Mouse (Mus musculus) forebrain, embryonic 12.5 days (tissue): ENCODE measurements around the gene Caprin2. TPM values are rescaled to one million over a fixed set of nuclear protein-coding genes. Genes with fewer than 3 reads are reported as not detected.
"Not testable (repeated sequence)": the region's sequence is repeated elsewhere in the genome, so short reads cannot be mapped to it uniquely, and the experiment has no call there.

ENCODE experiments used
- ATAC-seq: fragments of 200-750 bp; cut with Nextera tagmentation; 2 replicates; pipeline ENCODE4 v1.8.0; 2017; ENCODE audit warnings: moderate TSS enrichment; ENCODE audit not compliant: low FRiP score
- H3K27ac ChIP-seq: fragments of 300-500 bp; sonication (generic); 2 replicates; pipeline ENCODE4 v1.5.1; 2016; ENCODE audit warnings: mild to moderate bottlenecking
- H3K27me3 ChIP-seq: fragments of 300-500 bp; sonication (generic); 2 replicates; pipeline ENCODE4 v1.6.1; 2016; ENCODE audit warnings: mild to moderate bottlenecking
- H3K36me3 ChIP-seq: fragments of 300-500 bp; sonication (generic); replicated peaks from 2 replicates; pipeline ENCODE4 v1.6.1; 2016; ENCODE audit warnings: mild to moderate bottlenecking
- H3K4me1 ChIP-seq: fragments of 300-500 bp; sonication (generic); 2 replicates; pipeline ENCODE4 v1.6.1; 2016
- H3K4me2 ChIP-seq: fragments of 300-500 bp; sonication (generic); 2 replicates; pipeline ENCODE4 v1.6.1; 2016; ENCODE audit warnings: mild to moderate bottlenecking, moderate library complexity
- H3K4me3 ChIP-seq: fragments of 300-500 bp; sonication (generic); replicated peaks from 2 replicates; pipeline ENCODE4 v1.5.1; 2016; ENCODE audit warnings: mild to moderate bottlenecking
- H3K9ac ChIP-seq: fragments of 300-500 bp; sonication (generic); 2 replicates; pipeline ENCODE4 v1.6.1; 2016; ENCODE audit warnings: mild to moderate bottlenecking
- H3K9me3 ChIP-seq: fragments of 300-500 bp; sonication (generic); 2 replicates; pipeline ENCODE4 v1.6.1; 2016
- WGBS: fragments of 180-500 bp; shearing (Covaris S2); methylation state at CpG from one replicate; pipeline ENCODE4 v1.1.7; 2016; 5-methylcytosine and 5-hydroxymethylcytosine counted together
- polyA plus RNA-seq: library from polyadenylated mRNA; unstranded; fragments of >200 nt; fragmentation: Nextera tagmentation; extraction: Ambion mirVana; gene quantifications from 2 replicates; pipeline ENCODE4 v1.2.1, GENCODE M21; 2016

Caprin2 gene
- polyA plus RNA-seq, 1 experiment from 2014 or later = 22.4 TPM

DNA sequence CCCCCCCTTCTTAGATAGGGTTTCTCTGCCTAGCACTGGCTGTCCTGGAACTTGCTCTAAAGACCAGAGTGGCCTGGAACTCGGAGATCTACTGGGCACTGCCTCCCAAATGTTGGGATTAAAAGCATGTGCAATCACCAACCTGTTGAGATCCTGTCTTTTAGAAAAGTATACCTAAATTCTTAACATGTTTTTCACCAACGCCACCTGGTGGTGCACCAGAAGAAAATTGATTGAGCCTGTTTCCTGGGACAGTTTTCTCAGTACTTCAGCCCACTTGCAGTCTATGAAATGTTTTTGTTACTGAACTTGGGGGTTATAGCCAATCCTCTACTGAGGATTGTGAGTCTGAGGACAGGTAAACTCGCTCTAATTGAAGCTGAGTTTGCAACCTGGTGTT lies 20.8 kb upstream of the Caprin2 start:
- H3K27ac ChIP-seq = no peak overlapping the region
- 40% methylated on average over 3 of the region's 3 CpGs for WGBS
- no peak for ATAC-seq
- no peaks in the 10 kb centered on the region for H3K4me1 ChIP-seq
- no peak overlapping the region for H3K9ac ChIP-seq
- no peaks in the 10 kb centered on the region for H3K9me3 ChIP-seq
- H3K36me3 ChIP-seq = peaks cover 16% of the 10 kb centered on the region
- no peaks in the 10 kb centered on the region for H3K27me3 ChIP-seq
- no peak overlapping the region for H3K4me3 ChIP-seq
- H3K4me2 ChIP-seq = no peak overlapping the region

DNA sequence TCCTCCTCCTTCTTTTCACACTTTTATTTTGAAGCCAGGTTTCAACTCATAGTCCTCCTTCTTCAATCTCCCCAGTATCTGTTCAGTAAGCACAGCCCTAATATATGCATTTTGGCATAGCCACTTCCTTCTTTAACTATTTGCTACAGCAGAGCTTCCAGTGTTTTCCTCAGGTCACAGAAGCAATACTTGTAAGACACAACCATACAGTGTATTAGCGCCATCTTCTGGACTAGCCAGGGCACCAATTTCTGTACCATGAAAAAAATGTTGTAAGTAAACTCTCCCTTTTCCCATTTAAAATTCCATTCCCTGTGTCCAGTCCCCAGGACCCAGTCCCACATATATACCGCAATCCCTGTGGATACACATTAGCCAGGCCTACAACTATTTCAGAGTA lies 17.9 kb upstream of the Caprin2 start:
- WGBS = 15% methylated on average over 2 of the region's 2 CpGs
- H3K4me1 ChIP-seq = no peaks in the 10 kb centered on the region
- ATAC-seq = peak; percentile 46; the same call in 1 of the 2 replicates
- H3K4me3 ChIP-seq = no peak overlapping the region
- H3K27ac ChIP-seq = no peak overlapping the region
- H3K9me3 ChIP-seq = no peaks in the 10 kb centered on the region
- H3K36me3 ChIP-seq = no peaks in the 10 kb centered on the region; the same call in 1 of the 2 replicates
- no peak overlapping the region for H3K4me2 ChIP-seq
- no peak overlapping the region for H3K9ac ChIP-seq
- H3K27me3 ChIP-seq = no peaks in the 10 kb centered on the region

DNA sequence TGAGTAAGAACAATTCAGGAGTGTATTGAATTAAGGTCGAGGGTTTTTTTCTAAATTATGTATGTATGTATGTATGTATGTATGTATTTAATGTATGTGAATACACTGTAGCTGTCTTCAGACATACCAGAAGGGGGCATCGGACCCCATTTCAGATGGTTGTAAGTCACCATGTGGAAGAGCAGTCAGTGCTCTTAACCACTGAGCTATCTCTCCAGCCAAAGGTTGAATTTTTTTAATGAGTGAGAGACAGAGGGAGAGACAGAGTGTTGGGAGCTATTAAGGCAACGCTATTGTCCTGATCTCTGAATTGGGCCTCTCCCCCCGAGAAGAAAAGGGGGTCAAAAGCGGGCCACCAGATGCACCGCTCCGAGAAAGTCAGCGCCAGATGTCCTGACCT lies 15.9 kb upstream of the Caprin2 start:
- ATAC-seq, H3K27ac ChIP-seq, H3K36me3 ChIP-seq, H3K4me2 ChIP-seq, H3K4me3 ChIP-seq, H3K9ac ChIP-seq, H3K9me3 ChIP-seq, H3K27me3 ChIP-seq, H3K4me1 ChIP-seq: not testable (repeated sequence)
- WGBS = 90% methylated on average over 8 of the region's 8 CpGs

DNA sequence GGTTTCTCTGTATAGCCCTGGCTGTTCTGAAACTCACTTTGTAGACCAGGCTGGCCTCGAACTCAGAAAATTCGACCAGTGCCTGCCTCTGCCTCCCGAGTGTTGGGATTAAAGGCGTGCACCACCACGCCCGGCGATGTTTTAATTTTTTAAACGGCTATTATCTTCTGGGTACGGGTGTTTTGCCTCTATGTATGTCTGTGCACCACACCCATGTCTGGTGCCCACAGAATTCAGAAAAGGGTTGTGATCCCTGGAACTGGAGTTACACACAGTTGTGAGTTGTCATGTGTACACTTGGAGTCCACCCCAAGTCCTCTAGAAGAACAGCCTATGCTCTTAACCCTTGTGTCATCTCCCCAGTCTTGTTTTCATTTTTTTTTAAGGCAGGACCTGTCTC lies 10.9 kb upstream of the Caprin2 start:
- ATAC-seq = no peak

DNA sequence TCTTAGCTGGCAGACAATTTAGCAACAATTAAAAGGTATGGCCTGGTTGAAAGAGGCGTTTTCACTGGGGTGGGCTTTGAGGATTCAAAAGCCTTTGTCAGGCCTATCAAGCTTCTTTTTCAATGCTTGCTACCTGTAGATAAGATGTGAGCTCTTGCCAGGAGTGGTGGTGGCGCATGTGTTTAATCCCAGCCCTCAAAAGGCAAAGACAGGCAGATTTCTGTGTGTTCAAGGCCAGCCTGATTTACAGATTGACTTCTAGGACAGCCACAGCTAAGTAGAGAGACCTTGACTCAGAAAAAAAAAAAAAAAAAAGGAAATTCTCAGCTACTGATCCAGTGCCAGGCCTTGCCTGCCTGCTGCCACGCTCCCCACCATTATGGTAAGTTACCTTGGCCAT lies 6.7 kb upstream of the Caprin2 start:
- no peak overlapping the region for H3K9ac ChIP-seq
- 71% methylated on average over 3 of the region's 3 CpGs for WGBS

More for the DNA sequence above, 10.9 kb upstream of the Caprin2 start:
- Histone ChIP-seq H3K36me3 (no peaks in the 10 kb centered on the region), H3K4me2 (no peak overlapping the region), H3K27me3 (no peaks in the 10 kb centered on the region), H3K4me3 (no peak overlapping the region), H3K4me1 (no peaks in the 10 kb centered on the region), H3K9ac (no peak overlapping the region), H3K27ac (no peak overlapping the region), H3K9me3 (no peaks in the 10 kb centered on the region)
- WGBS = 91% methylated on average over 9 of the region's 9 CpGs

DNA sequence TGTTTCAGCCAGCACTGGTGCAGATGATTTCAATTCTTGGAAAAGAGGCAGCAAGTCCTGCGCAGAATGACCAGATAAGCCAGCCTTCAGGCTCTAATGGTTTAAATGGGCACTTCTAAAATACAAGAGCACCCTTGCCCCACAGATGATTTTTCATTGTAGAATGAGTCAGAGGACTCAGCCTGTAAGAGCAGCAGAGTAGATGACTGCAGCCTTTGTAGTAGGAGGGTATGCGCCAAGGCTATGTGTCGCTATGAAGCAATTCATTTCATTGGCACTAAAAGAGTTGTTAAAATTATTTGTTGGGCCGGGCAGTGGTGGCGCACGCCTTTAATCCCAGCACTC lies 442 bp upstream of the Caprin2 start:
- peak; percentile 40 for ATAC-seq

More for the DNA sequence above, 6.7 kb upstream of the Caprin2 start:
- no peak overlapping the region for H3K4me2 ChIP-seq
- no peak for ATAC-seq
- no peak overlapping the region for H3K27ac ChIP-seq
- no peaks in the 10 kb centered on the region for H3K27me3 ChIP-seq
- no peak overlapping the region for H3K4me3 ChIP-seq
- H3K36me3 ChIP-seq = no peaks in the 10 kb centered on the region
- no peaks in the 10 kb centered on the region for H3K9me3 ChIP-seq
- no peaks in the 10 kb centered on the region for H3K4me1 ChIP-seq

DNA sequence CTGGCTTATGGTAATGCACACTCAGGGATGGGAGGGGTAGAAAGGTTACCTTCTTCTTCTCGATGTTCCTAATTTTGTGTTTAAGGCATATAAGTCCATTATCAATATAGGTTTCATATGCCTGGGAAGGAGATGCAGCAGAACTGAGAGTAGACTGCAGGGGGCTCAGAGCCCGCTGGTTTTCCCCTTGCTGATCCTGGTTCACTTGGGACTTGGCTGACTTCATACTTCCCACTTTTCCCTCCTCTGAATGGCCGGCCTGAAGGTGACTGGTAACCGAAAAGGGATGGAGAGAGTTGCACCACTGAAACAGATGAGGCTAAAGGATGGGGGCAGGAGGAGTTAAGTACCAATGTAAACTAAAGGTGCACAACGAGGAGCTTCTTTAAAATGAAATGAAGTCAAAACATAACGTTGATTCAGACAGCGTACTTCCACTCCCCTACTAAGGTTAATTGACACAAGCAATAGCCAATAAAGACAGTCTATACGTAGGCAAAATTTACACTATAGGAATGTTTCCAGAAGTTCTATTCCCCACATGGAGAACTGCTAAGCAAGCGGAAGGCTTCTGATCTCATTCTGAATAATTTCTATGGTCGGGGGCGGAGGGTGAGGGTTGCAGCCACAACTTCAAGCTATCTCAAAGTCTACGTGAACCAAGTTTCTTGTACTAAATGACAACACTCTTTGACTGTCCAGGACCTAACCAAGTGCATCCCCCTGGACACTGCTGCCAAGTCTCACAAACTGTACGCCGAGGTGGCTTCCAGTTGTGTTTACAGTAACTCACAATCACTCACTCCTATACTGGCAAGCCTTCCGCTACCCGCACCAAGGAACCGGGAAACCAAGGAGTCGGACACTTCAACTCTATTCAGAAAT lies 907 bp downstream of the Caprin2 start:
- Histone ChIP-seq H3K36me3 (no peaks in the 10 kb centered on the region), H3K27ac (peak overlapping the region; percentile 87; the same call in 1 of the 2 replicates), H3K4me2 (peak overlapping the region; percentile 88), H3K4me3 (peak overlapping the region; percentile 74), H3K4me1 (peaks cover 8% of the 10 kb centered on the region), H3K9ac (peak overlapping the region; percentile 82), H3K9me3 (no peaks in the 10 kb centered on the region), H3K27me3 (no peaks in the 10 kb centered on the region)
- ATAC-seq = no peak
- 20% methylated on average over 18 of the region's 18 CpGs for WGBS

More for the DNA sequence above, 442 bp upstream of the Caprin2 start:
- Histone ChIP-seq H3K36me3 (no peaks in the 10 kb centered on the region), H3K4me1 (peaks cover 8% of the 10 kb centered on the region), H3K4me2 (peak overlapping the region; percentile 88), H3K9me3 (no peaks in the 10 kb centered on the region), H3K27me3 (no peaks in the 10 kb centered on the region), H3K27ac (peak overlapping the region; percentile 87), H3K4me3 (peak overlapping the region; percentile 74), H3K9ac (peak overlapping the region; percentile 82)
- 56% methylated on average over 6 of the region's 6 CpGs for WGBS

DNA sequence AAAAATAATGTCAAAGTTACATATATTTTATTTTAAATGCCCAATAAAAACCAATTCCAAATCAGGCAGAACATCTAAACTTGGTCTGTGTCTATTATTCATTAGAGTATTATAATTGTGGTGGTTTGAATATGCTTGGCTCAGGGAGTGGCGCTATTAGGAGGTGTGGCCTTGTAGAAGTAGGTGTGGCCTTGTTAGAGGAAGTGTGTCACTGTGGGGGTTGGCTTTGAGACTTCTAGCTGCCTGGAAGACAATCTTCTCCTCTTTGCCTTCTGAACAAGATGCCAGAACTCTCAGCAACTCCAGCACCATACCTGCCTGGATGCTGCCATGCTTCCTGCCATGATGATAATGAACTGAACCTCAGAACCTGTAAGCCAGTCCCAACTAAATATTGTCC lies 22.1 kb downstream of the Caprin2 start:
- no peak for ATAC-seq
- WGBS = 100% methylated on average over 1 of the region's 1 CpGs
- Histone ChIP-seq H3K9me3 (no peaks in the 10 kb centered on the region), H3K4me1 (no peaks in the 10 kb centered on the region; the same call in 1 of the 2 replicates), H3K4me2 (no peak overlapping the region), H3K4me3 (no peak overlapping the region), H3K27me3 (no peaks in the 10 kb centered on the region), H3K27ac (no peak overlapping the region), H3K9ac (no peak overlapping the region), H3K36me3 (peaks cover 4% of the 10 kb centered on the region)

DNA sequence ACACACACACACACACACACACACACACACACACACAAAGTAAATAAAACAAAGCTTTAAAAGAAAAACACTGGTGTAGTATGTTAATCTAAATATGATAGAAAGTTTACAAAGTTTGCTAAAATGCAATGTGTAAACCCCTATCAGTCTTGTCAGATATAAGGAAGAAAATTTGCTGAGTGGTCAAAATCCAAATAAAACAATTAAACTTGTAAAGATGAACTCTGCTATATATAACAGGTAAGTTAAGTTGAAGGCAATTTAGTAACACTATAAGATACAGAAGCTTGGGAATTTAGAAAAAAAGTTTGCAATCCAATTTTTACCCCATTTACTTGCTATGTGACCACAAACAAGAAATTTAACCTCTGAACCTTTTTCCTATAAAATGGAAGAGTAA lies 50.4 kb downstream of the Caprin2 start:
- no peak overlapping the region for H3K27ac ChIP-seq
- no peak for ATAC-seq
- H3K4me2 ChIP-seq = no peak overlapping the region
- H3K9me3 ChIP-seq = no peaks in the 10 kb centered on the region
- no peaks in the 10 kb centered on the region for H3K27me3 ChIP-seq
- no peaks in the 10 kb centered on the region for H3K4me1 ChIP-seq
- 0 out of 2 replicates have a peak, but pooled peaks cover 6% of the 10 kb centered on the region for H3K36me3 ChIP-seq
- H3K4me3 ChIP-seq = no peak overlapping the region
- H3K9ac ChIP-seq = no peak overlapping the region

DNA sequence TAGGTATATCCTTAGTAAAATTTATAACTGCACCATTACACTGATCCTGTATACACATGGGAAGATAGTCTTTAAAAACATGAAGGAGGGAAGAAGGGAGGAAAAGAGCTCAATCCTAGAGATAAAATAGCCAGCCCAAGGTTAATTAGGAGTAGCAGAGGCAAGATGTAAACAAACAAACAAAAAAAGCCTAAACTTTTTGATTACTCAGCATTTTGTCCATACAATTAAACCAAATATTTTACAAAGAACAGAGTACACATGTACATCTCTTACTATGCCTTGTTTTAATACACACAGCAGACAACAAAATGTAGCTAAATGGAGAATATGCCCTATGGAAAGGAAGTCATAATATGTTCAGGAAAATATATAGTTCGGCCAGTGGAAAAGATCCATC lies 54.3 kb downstream of the Caprin2 start:
- Histone ChIP-seq H3K9me3 (no peaks in the 10 kb centered on the region), H3K4me2 (no peak overlapping the region), H3K9ac (no peak overlapping the region), H3K27ac (no peak overlapping the region), H3K4me3 (no peak overlapping the region), H3K36me3 (no peaks in the 10 kb centered on the region), H3K4me1 (no peaks in the 10 kb centered on the region), H3K27me3 (no peaks in the 10 kb centered on the region)
- WGBS = 93% methylated on average over 1 of the region's 1 CpGs
- ATAC-seq = no peak

DNA sequence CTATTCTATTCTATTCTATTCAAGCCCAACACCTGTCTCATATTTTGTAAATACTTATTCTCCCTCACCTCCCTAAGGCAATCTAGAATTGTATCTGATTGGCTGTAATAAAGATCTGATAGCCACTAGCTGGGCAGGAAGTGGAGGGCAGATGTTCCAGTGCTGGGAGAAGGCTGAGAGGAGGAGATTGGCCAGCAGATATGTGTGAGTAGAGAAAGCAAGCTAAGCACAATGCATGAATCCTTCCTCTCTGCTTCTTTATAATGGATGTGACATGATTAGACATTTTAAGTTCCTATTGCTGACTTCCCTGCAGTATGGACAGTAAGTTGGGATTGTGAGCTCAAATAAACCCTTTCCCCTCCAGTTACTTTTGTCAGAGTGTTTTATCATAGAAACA lies 57.6 kb downstream of the Caprin2 start:
- H3K36me3 ChIP-seq = no peaks in the 10 kb centered on the region
- ATAC-seq = no peak
- no peaks in the 10 kb centered on the region for H3K9me3 ChIP-seq
- H3K4me1 ChIP-seq = no peaks in the 10 kb centered on the region
- H3K4me2 ChIP-seq = no peak overlapping the region
- H3K27ac ChIP-seq = no peak overlapping the region
- H3K9ac ChIP-seq = no peak overlapping the region
- H3K27me3 ChIP-seq = no peaks in the 10 kb centered on the region
- no peak overlapping the region for H3K4me3 ChIP-seq

DNA sequence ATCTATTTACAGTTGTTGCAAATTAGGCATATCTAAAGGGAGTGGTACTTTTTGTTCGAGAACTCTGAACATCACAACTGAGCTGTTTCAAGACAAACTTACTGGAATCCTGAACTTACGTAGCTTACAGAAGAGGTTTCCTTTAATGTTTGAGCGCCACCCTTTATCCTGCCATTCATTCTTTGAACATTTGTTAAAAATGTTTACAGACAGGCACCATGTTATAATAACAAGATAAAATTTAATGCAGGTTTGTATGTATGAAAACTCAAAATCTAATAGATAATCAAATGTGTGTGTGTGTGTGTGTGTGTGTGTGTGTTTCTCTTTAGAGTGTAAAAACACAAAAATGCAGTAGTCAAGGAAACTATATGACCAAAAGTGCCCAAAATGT lies 64.3 kb downstream of the Caprin2 start:
- Histone ChIP-seq H3K36me3 (no peaks in the 10 kb centered on the region), H3K9ac (peak overlapping the region; percentile 75; the same call in 1 of the 2 replicates), H3K4me2 (peak overlapping the region; percentile 82), H3K27ac (peak overlapping the region; percentile 51), H3K27me3 (no peaks in the 10 kb centered on the region), H3K4me1 (peaks cover 20% of the 10 kb centered on the region), H3K9me3 (no peaks in the 10 kb centered on the region), H3K4me3 (peak overlapping the region; percentile 78)
- peak; percentile 15 for ATAC-seq
- WGBS = 26% methylated on average over 3 of the region's 3 CpGs
